Mouse (Mus musculus) macrophage (primary cell): Measurements from ENCODE around the gene Gm27027. TPM values are rescaled to one million over a fixed set of nuclear protein-coding genes. Genes with fewer than 3 reads are reported as not detected.

Experiments used
- H3K27ac ChIP-seq: fragments of 350-480 bp; formaldehyde crosslinking; 2 replicates; pipeline ENCODE4 v1.9.0; 2021
- H3K36me3 ChIP-seq: fragments of 350-480 bp; formaldehyde crosslinking; 2 replicates; pipeline ENCODE4 v1.9.0; 2021; ENCODE audit errors: inconsistent target
- H3K4me3 ChIP-seq: fragments of 350-480 bp; formaldehyde crosslinking; 2 replicates; pipeline ENCODE4 v1.9.0; 2021; ENCODE audit errors: inconsistent target
- H3K79me2 ChIP-seq: fragments of 350-480 bp; formaldehyde crosslinking; 2 replicates; pipeline ENCODE4 v1.9.0; 2021; ENCODE audit errors: inconsistent target
- WGBS: methylation state at CpG from one replicate; pipeline ENCODE4 v1.1.7; 2026; ENCODE audit warnings: inconsistent platforms; ENCODE audit not compliant: missing documents; 5-methylcytosine and 5-hydroxymethylcytosine counted together
- polyA plus RNA-seq: library from polyadenylated mRNA; stranded (reverse); fragments of 250-400 nt; gene quantifications from 3 replicates; pipeline ENCODE4 v1.2.4, GENCODE M21; 2018; ENCODE audit warnings: inconsistent platforms
- total RNA-seq, 78 experiments: library from RNA; depleted of rRNA; stranded (reverse); fragments of 250-400 nt; gene quantifications; 1 replicate in 9 of 78; 2 replicates in 24 of 78; 3 replicates in 43 of 78; 4 replicates in 2 of 78; pipeline ENCODE4 v1.2.4; 2018; ENCODE audit warnings: inconsistent platforms in 56 of 78

Gene Gm27027
- not detected for total RNA-seq (2018; cell fraction: chromatin; rRNA removed)
- total RNA-seq (2018; cell fraction: cytosol; rRNA removed): not detected
- total RNA-seq (2018; cell fraction: nucleus; rRNA removed): not detected
- not detected in 3 replicates for polyA plus RNA-seq

DNA sequence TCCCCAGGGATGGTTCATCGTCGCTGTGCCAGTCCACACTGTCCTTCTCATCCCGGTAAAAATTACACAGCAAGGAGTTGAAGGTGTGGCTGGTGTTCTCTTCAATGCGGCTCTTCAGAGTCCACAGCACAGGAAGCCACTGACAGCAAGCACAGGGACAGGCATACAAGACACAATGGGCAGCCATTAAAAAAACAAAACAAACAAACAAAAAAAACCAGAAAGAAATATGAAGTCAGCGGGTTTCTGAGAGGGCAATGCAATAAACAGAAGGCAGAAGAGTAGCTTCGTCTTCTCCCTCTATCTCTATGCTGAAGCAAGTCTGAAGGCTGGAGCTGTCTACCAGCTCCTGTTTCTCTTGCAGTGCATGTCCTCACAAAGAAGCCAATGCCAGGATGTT lies at the start of gene Gm27027:
Gene Gm27027, minus strand, starts transcription at position 101 of the 400 bp plus-strand sequence.
- Histone ChIP-seq H3K36me3 (peaks cover 74% of the 10 kb centered on the region), H3K4me3 (no peak within 1 kb of the TSS), H3K27ac (no peak within 1 kb of the TSS), H3K79me2 (no peaks in the 10 kb centered on the region)
- WGBS: 89% methylated on average over 6 of the region's 6 CpGs

DNA sequence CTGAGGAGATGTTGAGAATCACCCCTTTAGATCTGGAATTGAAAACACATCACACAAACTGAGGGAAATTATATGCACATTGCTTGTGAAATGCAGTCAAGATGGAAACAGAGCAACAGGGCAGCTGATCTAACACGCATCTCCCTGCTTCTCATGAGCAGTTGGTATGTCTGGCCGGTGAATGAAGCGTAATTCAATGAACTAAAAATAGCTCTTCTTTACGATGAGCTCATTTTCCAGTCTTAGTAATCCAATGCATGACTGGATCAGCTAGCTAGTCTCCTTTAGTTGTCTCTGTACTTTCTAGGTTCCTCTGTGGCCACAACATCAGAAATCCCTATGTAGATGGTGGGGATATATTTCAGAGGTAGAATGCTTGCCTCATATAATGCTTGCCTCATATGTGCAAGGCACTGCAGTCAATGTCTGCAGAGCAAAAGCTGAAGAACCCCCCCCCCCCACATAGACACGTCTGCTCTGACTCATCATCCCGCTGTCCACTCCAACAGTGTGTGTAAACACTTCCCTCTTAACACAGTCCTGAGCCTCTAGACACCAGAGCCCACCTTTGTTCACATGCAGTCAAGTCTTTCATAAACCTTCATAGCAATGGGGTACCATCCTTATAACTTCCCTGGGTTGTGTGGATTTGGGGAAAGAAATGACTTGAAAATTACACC lies 49.4 kb upstream of the Gm27027 start:
- Histone ChIP-seq H3K79me2 (peaks cover 8% of the 10 kb centered on the region), H3K4me3 (no peak overlapping the region), H3K27ac (no peak overlapping the region), H3K36me3 (no peaks in the 10 kb centered on the region)
- WGBS: 75% methylated on average over 6 of the region's 6 CpGs

DNA sequence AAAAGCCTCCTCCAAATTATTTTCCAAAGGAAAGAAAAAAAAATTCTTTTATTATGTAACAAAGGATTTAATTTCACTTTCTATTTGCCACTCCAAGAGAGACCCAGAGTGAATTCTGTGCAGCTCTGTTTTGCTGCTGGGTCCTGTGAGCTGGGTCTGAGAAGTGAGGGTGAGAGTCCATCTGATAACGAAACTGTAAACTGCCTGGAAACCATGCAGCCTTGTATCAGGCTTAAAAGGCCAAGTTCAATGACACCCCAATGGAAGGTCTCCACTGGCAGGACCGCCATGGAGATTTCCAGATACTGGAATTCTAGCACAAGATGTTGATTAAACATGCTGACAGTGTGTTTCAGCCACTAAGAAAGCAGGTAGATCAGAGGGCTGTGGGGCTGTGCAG lies 48.0 kb upstream of the Gm27027 start:
- H3K27ac ChIP-seq: no peak overlapping the region
- H3K36me3 ChIP-seq: no peaks in the 10 kb centered on the region
- 91% methylated on average over 2 of the region's 2 CpGs for whole genome bisulfite sequencing
- peaks cover 8% of the 10 kb centered on the region for H3K79me2 ChIP-seq
- H3K4me3 ChIP-seq: no peak overlapping the region

DNA sequence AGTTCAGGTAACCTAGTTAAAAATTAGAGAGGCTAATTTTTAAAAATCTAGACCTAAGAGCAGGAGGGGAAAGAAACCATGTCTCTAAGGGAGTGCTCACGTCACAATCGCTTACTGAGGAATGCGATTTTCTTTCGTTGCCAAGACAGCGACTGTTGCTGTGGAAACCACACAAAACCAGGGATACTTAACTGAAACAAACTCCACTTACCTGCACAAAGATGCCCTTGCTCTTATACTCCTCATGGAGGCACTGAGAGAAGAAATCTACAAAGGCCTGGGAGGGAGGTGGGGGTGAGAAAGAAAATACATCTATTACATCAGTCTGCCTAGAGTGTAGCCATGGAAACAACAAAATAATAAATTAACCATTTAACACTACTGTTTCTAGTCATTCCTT lies 47.5 kb upstream of the Gm27027 start:
- 94% methylated on average over 5 of the region's 5 CpGs for WGBS
- H3K4me3 ChIP-seq: no peak overlapping the region

GRCm38 (mm10) chr2:94042461-94042860 lies 46.3 kb upstream of the Gm27027 start:
- WGBS: 100% methylated on average over 3 of the region's 3 CpGs
- no peaks in the 10 kb centered on the region for H3K36me3 ChIP-seq
- no peak overlapping the region for H3K4me3 ChIP-seq
- no peak overlapping the region for H3K27ac ChIP-seq
- H3K79me2 ChIP-seq: peaks cover 4% of the 10 kb centered on the region; the same call in 1 of the 2 replicates

More for the DNA sequence above, 47.5 kb upstream of the Gm27027 start:
- Histone ChIP-seq H3K36me3 (no peaks in the 10 kb centered on the region), H3K27ac (no peak overlapping the region), H3K79me2 (peaks cover 8% of the 10 kb centered on the region)

GRCm38 (mm10) chr2:94040391-94041125 lies 44.4 kb upstream of the Gm27027 start:
- no peak overlapping the region for H3K4me3 ChIP-seq
- H3K79me2 ChIP-seq: no peaks in the 10 kb centered on the region
- WGBS: 92% methylated on average over 5 of the region's 5 CpGs
- H3K27ac ChIP-seq: no peak overlapping the region
- H3K36me3 ChIP-seq: no peaks in the 10 kb centered on the region

DNA sequence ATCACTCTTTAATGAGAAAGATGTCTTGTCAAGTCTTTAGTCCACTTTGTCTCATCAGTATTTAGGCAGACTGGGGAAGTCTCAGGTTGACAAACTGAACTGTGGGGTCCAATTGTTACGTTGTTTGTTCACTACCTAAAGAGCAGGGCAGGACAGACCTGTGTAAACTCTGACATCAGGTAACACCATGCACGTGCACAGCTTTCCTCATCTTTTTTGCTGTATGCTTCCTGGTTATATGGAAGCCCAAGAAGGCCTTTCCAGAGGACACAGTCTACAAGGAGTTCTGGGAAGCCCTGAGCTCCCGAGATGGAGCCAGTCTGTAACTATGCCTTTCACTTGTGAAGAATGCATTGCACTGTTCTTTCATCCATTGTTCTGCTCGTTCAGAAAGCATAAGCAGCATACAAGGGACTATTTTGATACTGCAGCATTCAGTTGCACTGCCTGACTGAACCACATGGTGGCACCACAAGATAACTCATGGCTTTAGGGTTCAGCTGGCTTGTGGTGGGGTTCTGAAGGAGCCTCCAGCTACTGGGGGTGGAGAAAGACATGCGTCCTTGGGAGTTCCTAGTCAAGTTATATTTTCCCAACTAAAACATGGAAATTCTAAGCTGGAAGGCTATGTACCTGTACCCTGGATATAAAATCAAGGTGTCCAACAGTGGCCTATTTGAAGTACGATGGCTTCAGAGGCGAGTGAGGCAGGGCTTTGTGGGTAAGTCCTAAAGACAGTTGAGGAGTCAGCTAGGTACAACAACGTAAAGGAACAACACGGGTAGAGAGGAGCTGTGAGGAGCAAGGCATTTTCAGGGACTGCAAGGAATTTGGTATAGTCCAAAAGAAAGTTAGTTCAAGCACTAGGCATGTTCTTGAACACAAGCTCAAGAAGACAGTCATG lies 39.5 kb upstream of the Gm27027 start:
- Histone ChIP-seq H3K4me3 (no peak overlapping the region), H3K36me3 (peaks cover 20% of the 10 kb centered on the region; the same call in 1 of the 2 replicates)

GRCm38 (mm10) chr2:94030602-94031001 lies 34.4 kb upstream of the Gm27027 start:
- Histone ChIP-seq H3K79me2 (no peaks in the 10 kb centered on the region), H3K4me3 (no peak overlapping the region), H3K27ac (no peak overlapping the region), H3K36me3 (peaks cover 20% of the 10 kb centered on the region; the same call in 1 of the 2 replicates)

More for the DNA sequence above, 39.5 kb upstream of the Gm27027 start:
- no peak overlapping the region for H3K27ac ChIP-seq
- no peaks in the 10 kb centered on the region for H3K79me2 ChIP-seq
- WGBS: 76% methylated on average over 9 of the region's 9 CpGs

DNA sequence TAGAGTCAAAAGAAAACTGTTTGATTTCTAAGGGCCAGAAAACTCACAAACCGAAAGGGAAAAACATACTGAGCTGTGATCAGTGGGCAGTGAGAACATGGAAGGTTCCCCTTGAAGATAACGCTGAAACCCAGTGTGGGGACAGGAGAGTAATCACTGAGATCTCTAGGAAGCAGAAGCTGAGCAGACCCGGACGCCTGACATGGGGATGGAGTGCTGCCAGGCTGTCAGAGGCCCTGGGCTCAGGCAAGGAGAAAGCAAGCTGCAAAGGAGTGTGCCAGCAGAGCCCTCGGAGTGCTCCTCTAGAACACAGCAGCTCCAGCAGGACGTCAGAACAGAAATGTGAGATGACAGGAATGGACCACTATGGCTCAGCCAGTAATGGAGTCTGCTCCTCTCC lies 28.5 kb upstream of the Gm27027 start:
- WGBS: 15% methylated on average over 6 of the region's 6 CpGs
- Histone ChIP-seq H3K4me3 (no peak overlapping the region), H3K79me2 (no peaks in the 10 kb centered on the region), H3K27ac (no peak overlapping the region), H3K36me3 (no peaks in the 10 kb centered on the region)

GRCm38 (mm10) chr2:94010335-94011291 lies 14.5 kb upstream of the Gm27027 start, which contains the start of gene Alkbh3:
Gene Alkbh3, minus strand, starts transcription at chr2:94010807.
- peak within 1 kb of the TSS; percentile 94 for H3K4me3 ChIP-seq
- peak within 1 kb of the TSS; percentile 24 for H3K27ac ChIP-seq
- 4% methylated on average over 47 of the region's 47 CpGs for WGBS
- peaks cover 23% of the 10 kb centered on the region for H3K79me2 ChIP-seq
- H3K36me3 ChIP-seq: peaks cover 28% of the 10 kb centered on the region

GRCm38 (mm10) chr2:94002331-94002730 lies 6.2 kb upstream of the Gm27027 start:
- Histone ChIP-seq H3K79me2 (no peaks in the 10 kb centered on the region), H3K27ac (no peak overlapping the region), H3K36me3 (peaks cover 73% of the 10 kb centered on the region), H3K4me3 (no peak overlapping the region)
- WGBS: 0% methylated on average over 2 of the region's 2 CpGs

DNA sequence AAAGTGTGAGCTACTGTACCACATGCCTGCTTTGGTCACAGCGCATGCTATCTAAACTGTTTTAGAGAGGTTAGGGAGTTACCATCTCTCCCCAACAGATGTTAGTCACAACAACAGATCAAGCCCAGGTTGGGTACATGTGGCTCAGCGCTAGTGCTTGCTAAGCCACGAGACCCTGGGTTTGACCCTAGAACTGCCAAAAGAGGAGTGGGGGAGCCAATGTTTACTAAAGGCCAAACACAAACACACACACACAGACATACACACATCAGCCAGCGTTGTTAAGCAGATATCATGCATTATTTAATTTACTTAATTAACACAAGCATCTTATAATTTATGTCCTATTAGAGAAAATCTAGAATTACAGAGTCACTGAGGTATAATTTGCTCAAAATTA lies 5.8 kb upstream of the Gm27027 start:
- no peaks in the 10 kb centered on the region for H3K79me2 ChIP-seq
- 94% methylated on average over 4 of the region's 4 CpGs for WGBS
- no peak overlapping the region for H3K4me3 ChIP-seq
- H3K27ac ChIP-seq: no peak overlapping the region
- peaks cover 72% of the 10 kb centered on the region for H3K36me3 ChIP-seq

- H3K4me3 ChIP-seq: no peak overlapping the region
- WGBS: 93% methylated on average over 6 of the region's 6 CpGs
- H3K79me2 ChIP-seq: no peaks in the 10 kb centered on the region
- no peak overlapping the region for H3K27ac ChIP-seq
- H3K36me3 ChIP-seq: peaks cover 73% of the 10 kb centered on the region
Measured at GRCm38 (mm10) chr2:94001411-94001810, 5.3 kb upstream of the Gm27027 start.
